Comparison of ENCODE assay signal across 9 mouse cellular contexts in the genomic region with DNA sequence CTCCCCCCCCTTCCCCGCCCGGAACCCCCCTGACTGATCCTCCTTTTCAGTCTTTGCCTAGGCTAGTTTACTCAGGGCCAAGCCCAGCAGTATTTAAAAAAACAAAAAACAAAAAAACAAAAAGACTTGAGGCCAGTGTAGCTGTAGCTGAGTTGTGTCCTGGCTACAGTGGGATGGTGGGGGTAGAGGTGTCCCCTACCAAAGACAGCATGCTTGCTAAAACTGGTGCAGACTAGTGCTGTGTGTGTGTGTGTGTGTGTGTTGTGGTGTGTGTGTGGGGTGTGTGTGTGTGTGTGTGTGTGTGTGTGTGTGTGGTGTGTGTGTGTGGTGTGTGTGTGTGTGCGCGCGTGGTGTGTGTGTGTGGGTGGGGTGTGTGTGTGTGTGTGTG. TPM values are rescaled to one million over a fixed set of nuclear protein-coding genes. Genes with fewer than 3 reads are reported as not detected.
A peak's percentile ranks its signal among the peaks of the same experiment; 100 is the strongest.
DNase-seq lines count a peak whose midpoint lies in the region; ATAC-seq lines count a peak whose summit lies in the region.
"Had no signal": no experiment of that assay in that cellular context is flagged by ENCODE, and none has a peak within 500 bp of the region (broad histone marks: within the 10 kb centered on the region; RNA-seq: fewer than 3 reads in every experiment).

No protein-coding gene starts in this region.

- peak overlapping the region; percentile 49 for H3K4me3 ChIP-seq in lung, embryonic 15.5 days
- peak overlapping the region; percentile 55 for H3K4me3 ChIP-seq in limb, embryonic 13.5 days
- peak overlapping the region; percentile 45; the same call in 1 of the 2 replicates for H3K4me3 ChIP-seq in stomach, embryonic 14.5 days (ENCODE audit: low read depth, low read length)

- H3K27me3 ChIP-seq in lung, embryonic 15.5 days = peaks cover 29% of the 10 kb centered on the region
- peaks cover 27% of the 10 kb centered on the region for H3K27me3 ChIP-seq in limb, embryonic 13.5 days
- H3K27me3 ChIP-seq in stomach, embryonic 14.5 days (ENCODE audit: control insufficient read depth, insufficient read depth, low read length) = 0 out of 2 replicates have a peak, but pooled peaks cover 3% of the 10 kb centered on the region

- ATAC-seq in lung, embryonic 15.5 days (ENCODE audit: borderline replicate concordance, extremely low read depth, low FRiP score, low TSS enrichment) = no peak; the same call in 1 of the 2 replicates
- ATAC-seq in limb, embryonic 13.5 days (ENCODE audit: low FRiP score, low read depth) = no peak; the same call in 1 of the 2 replicates
- peak; percentile 26; the same call in 1 of the 2 replicates for ATAC-seq in stomach, embryonic 14.5 days (ENCODE audit: insufficient number of reproducible peaks, insufficient read depth, low FRiP score, low read depth)
- ATAC-seq in megakaryocyte progenitor cell, adult 5-6 weeks (replicated peaks; ENCODE audit: poor library complexity) = no peak

- DNase-seq in cerebellum, adult 11-12 months = peak; percentile 4
- DNase-seq in cerebellum, postnatal 25 days = no peak
- DNase-seq in lung, postnatal 10 days = no peak
- DNase-seq in retina, postnatal 1 day = no peak

- no peaks in the 10 kb centered on the region for H3K36me3 ChIP-seq in lung, embryonic 15.5 days
- no peaks in the 10 kb centered on the region for H3K36me3 ChIP-seq in limb, embryonic 13.5 days
- no peaks in the 10 kb centered on the region for H3K36me3 ChIP-seq in stomach, embryonic 14.5 days (ENCODE audit: control insufficient read depth, insufficient read depth, low read length)

- 19% methylated on average over 5 of the region's 5 CpGs for WGBS in lung, embryonic 15.5 days
- WGBS in limb, embryonic 13.5 days = 17% methylated on average over 3 of the region's 5 CpGs
- 27% methylated on average over 5 of the region's 5 CpGs for WGBS in stomach, embryonic 14.5 days

- H3K4me1 ChIP-seq in lung, embryonic 15.5 days = peaks cover 13% of the 10 kb centered on the region; the same call in 1 of the 2 replicates
- H3K4me1 ChIP-seq in limb, embryonic 13.5 days = peaks cover 10% of the 10 kb centered on the region; the same call in 1 of the 2 replicates
- H3K4me1 ChIP-seq in stomach, embryonic 14.5 days (ENCODE audit: control insufficient read depth, insufficient read depth, low read length) = no peaks in the 10 kb centered on the region

- no peak overlapping the region for H3K27ac ChIP-seq in lung, embryonic 15.5 days
- H3K27ac ChIP-seq in limb, embryonic 13.5 days = no peak overlapping the region
- H3K27ac ChIP-seq in stomach, embryonic 14.5 days (ENCODE audit: low read length) = no peak overlapping the region

- H3K9me3 ChIP-seq in lung, embryonic 15.5 days = no peaks in the 10 kb centered on the region
- no peaks in the 10 kb centered on the region; the same call in 1 of the 2 replicates for H3K9me3 ChIP-seq in limb, embryonic 13.5 days
- no peaks in the 10 kb centered on the region for H3K9me3 ChIP-seq in stomach, embryonic 14.5 days (ENCODE audit: control insufficient read depth, low read depth, low read length)

- no peak overlapping the region for H3K9ac ChIP-seq in lung, embryonic 15.5 days
- H3K9ac ChIP-seq in limb, embryonic 13.5 days = no peak overlapping the region
- no peak overlapping the region for H3K9ac ChIP-seq in stomach, embryonic 14.5 days (replicated peaks; ENCODE audit: low read depth, low read length)

- H3K4me2 ChIP-seq in lung, embryonic 15.5 days = peak overlapping the region; percentile 98
- peak overlapping the region; percentile 93 for H3K4me2 ChIP-seq in limb, embryonic 13.5 days (replicated peaks)
- H3K4me2 ChIP-seq in stomach, embryonic 14.5 days (replicated peaks; ENCODE audit: low read depth, low read length) = peak overlapping the region; percentile 93

RNA-seq across cellular contexts. Expression of a gene that starts 0.5 kb away (rescaled TPM):
- 0.12 and 0.23 TPM in 2 replicates for polyA plus RNA-seq in lung, embryonic 15.5 days (2015; fragmentation: Nextera tagmentation; extraction: Ambion mirVana)
- polyA plus RNA-seq in limb, embryonic 13.5 days (2015; fragmentation: Nextera tagmentation; extraction: Ambion mirVana) = 0.41 and 0.43 TPM in 2 replicates
- 1.0 TPM in 2 replicates for polyA plus RNA-seq in stomach, embryonic 14.5 days (2014; fragmentation: Nextera tagmentation; extraction: Ambion mirVana)
- total RNA-seq in megakaryocyte progenitor cell, adult 5-6 weeks (2015) = not detected in 2 replicates
- not detected in 2 replicates for total RNA-seq in megakaryocyte progenitor cell, adult 5-6 weeks (2017)
- total RNA-seq: megakaryocyte-erythroid progenitor cell, adult 5-6 weeks had no signal
